Mouse (Mus musculus) gastrocnemius, postnatal 36 days (tissue): ENCODE measurements around the gene Slc35c1. TPM values are rescaled to one million over a fixed set of nuclear protein-coding genes. Genes with fewer than 3 reads are reported as not detected.

Experiments used
- DNase-seq, 2 experiments: peaks; one replicate each; pipeline ENCODE4 v3.0.0; 2022
- intact Hi-C: fragments of 180-260 bp; cut with DNase I; formaldehyde crosslinking; loops from one replicate; pipeline ENCODE4 v1.15.1; 2025
- total RNA-seq, 2 experiments: library from RNA; stranded (reverse); gene quantifications; 2 replicates each; pipeline ENCODE4 v1.2.3; 2021

The Slc35c1 gene
- total RNA-seq, 2 experiments from 2014 or later: 5.0 to 6.3 TPM

DNA sequence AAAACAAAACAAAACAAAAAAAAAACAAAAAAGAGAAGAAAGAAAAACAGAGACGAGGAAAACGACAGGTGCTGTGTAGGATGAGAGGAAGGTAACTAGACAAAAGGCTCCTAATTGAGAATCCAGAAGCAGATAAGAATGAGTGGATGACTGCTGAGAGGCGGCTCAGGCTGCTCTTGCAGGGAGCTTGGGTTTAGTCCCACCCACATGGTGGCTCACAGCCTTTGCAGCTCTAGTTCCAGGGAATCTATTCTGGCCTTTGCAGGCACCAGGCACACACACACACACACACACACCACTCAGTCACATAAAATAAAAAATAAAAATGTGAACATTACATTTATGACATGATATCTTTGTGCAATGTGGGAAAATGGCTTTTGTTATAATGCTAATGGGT lies 21.8 kb downstream of the Slc35c1 start:
- intact Hi-C loops: loop anchor here (5.0 to 10.0 kb wide), 4 partner anchors 141 to 446 kb away; no protein-coding TSS in a partner anchor
- DNase-seq: no peak

DNA sequence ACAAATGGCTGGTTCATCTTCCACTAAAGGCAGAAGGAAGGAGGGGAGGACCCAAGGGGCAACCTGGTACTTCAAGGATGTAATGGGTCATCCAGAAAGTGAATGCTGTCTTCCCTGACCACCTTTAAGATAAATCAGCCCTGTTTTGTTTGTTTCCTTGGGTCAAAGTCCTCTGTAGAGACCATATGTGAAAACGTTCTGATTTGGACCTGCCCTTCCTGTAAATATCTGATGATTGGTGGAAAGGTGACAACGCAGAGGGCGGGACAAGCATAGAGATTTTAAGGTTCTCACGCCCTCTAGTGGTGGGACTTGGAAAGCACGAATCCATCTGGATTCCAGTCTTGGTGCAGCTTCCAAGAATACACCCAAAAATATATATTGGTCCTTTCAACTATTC lies 22.5 kb downstream of the Slc35c1 start:
- DNase-seq: peak; percentile 60 to 77
- intact Hi-C loops: loop anchor here (5.0 to 10.0 kb wide), 4 partner anchors 141 to 446 kb away; no protein-coding TSS in a partner anchor

DNA sequence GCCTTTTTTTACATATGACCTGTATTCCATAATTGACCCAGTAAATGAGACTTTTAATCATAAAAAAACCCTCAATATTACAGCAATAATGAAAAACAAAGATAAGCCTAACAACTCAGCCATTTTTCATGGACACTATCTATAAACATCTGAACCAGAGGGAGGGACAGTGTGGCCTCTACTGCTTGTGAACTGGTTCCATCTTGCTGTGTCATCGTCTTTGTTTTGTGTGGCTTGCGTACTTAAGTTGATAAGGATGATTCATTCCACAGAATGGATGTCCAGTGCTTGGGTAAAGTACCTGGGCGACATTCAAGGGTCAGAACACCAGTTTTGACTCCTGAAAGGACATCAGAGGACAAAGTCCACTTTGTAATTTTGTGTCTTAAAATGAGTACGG lies 23.0 kb downstream of the Slc35c1 start:
- intact Hi-C loops: loop anchor here (5.0 to 10.0 kb wide), 4 partner anchors 140 to 445 kb away; no protein-coding TSS in a partner anchor

DNA sequence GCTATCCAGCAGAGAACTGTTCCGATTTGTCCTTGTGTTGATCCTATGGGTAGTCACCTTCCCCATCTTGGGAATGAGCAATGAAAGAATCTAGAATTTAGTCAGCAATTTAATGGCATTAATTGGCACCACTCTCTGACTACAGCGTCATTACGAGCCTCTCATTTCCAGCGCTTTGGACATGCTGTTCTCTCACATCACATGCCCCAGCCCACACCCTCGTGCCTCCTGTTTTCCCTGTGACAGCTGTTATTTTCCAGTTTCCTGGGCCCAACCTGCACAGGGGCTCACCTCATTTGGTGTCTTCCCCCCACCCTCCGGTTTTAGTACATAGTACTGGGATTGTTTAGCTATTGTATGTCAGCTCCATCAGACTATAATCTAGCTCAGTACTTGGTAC lies 25.3 kb downstream of the Slc35c1 start:
- intact Hi-C loops: loop anchor here (5.0 to 10.0 kb wide), 4 partner anchors 138 to 443 kb away; no protein-coding TSS in a partner anchor
- no peak for DNase-seq

More for the DNA sequence above, 23.0 kb downstream of the Slc35c1 start:
- no peak for DNase-seq

DNA sequence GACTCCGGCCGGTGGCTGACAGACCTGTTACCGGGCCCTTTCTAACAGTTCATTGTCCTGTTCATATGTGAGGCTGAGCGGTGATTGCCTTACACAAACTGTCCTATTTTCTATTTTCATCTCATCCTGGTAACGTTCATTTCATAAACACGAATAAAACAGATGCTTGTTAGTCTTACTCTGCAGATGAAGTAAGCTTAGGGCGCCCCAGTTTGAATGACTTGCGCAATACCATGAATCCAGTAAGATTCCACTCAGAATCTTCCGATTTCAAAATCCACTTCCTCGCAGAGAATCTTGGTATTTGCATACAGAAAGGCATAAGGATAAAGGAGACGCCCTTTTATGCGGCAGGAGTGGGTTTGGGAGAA lies 26.0 kb downstream of the Slc35c1 start:
- DNase-seq: no peak
- intact Hi-C loops: loop anchor here (10.0 kb wide), 1 partner anchor 380 kb away; no protein-coding TSS in a partner anchor

DNA sequence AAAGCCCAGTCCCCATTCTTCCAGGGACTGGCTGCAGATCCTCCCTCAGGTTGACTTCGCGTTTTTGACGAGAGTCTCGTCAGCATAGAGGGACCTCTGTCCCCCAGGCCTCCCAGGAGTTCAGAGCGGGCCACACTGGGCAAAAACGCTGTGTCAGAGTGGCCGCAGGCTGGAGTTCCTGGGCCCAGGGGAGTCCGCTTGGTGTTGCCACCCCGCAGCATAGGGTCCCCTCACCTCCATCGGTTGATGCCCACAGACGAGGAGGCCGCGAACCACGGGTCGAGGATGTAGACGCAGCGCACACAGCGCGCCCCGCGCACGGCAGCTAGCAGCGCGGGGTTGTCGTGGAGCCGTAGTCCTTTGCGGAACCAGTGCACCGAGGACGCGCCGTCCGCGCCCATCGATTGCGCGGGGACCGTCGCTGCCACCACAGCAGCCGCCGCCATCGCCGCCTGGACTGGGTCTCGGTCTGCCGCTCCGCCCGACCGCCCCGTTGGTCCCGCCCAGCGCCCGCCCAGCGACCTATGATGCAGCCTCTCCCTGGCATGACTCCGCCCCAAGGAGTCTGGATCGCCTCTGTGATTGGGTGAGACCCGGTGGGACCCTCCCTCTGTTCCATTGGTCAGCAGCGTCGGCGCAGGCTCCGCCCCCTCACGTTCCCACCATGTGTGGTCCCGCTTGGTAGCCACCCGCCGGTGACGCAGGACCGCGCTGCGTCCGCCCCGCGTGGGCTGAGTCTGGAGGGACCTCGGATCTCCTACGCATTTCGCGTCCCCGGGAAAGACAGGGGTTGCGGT lies 26.6 kb downstream of the Slc35c1 start, which contains the start of gene Cry2:
Gene Cry2, minus strand, starts transcription at position 466 of the 797 bp plus-strand sequence.
- intact Hi-C loops: loop anchor here (2.0 to 10.0 kb wide), 2 partner anchors 59 to 379 kb away; partner anchors contain the start of genes Large2 and Pex16

DNA sequence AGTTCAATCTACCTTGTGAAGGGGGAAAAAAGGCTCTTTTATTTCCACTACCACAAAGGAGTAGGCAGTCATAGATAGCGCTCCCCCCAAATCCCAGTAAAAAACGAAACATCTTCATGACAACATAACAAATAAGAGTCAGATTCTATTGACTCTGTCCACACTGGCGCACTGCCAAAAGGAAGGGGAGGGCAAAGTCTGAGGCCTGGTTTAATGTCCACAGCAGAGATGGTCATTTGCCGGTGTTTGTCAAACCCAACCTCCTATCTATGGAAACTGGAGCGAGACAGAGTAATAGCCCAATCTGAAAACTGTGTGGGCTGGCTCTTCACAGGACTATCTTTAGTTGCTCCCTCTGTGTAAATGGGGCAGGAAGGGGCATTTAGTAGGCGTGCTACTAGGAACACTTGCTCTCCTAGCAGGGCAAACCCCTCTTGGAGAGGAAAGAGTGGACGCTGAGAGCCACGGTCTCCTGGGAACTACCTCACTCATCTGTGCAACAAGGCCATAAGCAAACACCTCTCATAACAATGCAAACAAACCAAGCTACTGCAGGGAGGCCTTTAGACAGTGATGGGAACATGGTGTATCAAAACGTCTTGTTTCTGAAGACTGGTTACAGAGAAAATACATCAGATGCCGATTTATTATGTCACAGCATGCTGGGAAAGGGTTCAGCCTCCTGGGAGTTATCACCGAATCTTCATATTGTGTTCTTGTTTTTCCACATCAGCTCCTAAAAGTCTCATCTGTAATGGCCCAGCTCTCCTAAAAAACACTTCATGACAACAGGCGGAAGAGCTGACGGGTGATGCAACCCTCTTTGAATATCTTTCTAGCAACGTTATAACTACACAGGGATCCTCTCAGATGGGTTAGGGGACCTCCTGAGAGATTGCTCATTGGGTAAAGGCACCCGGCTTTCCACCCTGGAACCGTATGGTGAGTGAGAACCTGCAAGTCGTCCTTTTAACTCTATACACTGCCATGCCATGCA lies 27.7 kb downstream of the Slc35c1 start:
- peak in 1 of 2 experiments; percentile 61 for DNase-seq
- intact Hi-C loops: loop anchor here (2.0 to 10.0 kb wide), 2 partner anchors 58 to 378 kb away; partner anchors contain the start of genes Large2 and Pex16

More for the DNA sequence above, 26.6 kb downstream of the Slc35c1 start, which contains the start of gene Cry2:
- DNase-seq: peak; percentile 97 to 98

DNA sequence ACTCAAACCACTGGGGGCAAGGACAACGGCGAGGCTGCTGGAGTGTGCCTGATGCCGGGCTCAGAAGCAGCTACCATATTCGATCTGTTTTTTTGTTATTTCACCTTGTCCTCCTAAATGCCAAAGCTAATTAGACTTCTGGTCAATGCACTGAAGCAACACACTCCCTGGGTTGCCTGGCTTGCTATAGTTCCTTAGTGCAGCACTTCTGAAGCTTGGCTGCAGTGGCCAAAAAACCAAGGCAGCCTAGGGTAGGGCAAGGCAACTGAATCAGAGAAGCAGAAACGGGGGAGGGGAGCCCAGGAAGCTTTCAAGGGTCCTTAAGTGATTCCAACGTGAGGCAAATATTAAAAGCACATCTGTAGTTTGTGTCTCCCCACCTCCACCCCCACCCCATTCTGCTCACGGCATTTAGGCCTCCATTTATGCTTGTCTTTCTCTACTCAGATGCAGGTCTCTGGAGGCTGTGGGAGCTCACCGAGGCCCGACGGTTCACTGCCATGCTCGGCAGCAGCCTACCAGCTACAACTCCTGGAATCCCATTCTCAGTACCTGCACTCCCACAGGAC lies 28.6 kb downstream of the Slc35c1 start:
- no peak for DNase-seq
- intact Hi-C loops: loop anchor here (2.0 to 10.0 kb wide), 2 partner anchors 57 to 377 kb away; partner anchors contain the start of genes Large2 and Pex16

DNA sequence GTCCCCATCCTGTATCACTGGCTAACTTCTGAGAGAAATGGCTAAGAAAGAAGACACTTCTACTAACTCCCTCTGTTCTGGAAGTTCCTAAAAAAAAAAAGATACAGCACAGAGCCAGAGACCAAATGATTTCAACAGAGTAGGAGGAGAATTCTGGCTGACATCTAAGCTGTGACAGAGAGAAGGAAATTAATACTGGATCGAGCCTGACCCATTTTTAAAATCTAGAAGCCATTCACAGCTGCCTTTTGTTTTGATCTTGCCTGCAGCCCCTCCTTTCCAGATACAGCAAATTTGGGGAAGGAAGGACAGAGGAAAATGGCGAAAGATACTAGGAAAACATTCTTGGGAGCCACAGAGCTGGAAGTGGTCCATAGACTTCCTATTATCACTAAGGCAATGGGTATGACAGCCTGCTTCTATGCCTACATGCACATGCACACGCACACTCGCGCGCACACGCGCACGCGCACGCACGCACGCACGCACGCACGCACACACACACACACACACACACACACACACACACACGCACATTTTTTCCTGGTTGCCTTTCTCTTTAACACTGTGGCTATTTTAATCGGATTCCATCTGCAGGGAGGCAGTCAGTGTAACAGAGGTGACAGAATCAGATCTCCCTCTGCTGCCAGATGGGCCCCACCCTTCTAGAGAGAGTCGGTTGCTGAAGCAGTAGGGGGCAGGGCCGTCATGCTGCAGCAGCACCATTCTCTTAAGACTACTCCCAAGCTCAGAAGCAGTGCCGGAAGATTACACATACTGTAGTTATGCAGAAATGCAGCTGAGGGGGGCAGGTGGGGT lies 29.4 kb downstream of the Slc35c1 start:
- intact Hi-C loops: loop anchor here (10.0 kb wide), 1 partner anchor 376 kb away; no protein-coding TSS in a partner anchor
- DNase-seq: peak; percentile 49 to 59

DNA sequence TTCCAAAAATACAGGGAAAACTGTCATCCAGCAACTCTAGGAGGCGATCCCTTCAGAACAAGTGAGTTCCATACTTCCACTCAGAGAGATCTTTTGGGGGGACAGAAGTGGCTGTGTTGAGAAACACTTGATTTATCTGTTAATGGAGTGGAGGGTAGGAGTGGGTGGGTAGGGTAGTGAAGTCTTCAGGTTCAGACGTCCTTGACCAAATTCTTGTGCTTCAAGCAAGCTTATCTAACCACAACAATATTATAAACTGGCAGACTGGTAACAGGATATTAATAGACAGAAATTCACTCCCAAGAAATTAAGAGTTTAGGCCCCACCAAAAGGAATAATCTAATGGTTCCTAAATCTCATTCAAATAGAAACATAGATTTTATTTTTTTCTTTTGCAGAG lies 30.2 kb downstream of the Slc35c1 start:
- intact Hi-C loops: loop anchor here (10.0 kb wide), 1 partner anchor 375 kb away; no protein-coding TSS in a partner anchor

DNA sequence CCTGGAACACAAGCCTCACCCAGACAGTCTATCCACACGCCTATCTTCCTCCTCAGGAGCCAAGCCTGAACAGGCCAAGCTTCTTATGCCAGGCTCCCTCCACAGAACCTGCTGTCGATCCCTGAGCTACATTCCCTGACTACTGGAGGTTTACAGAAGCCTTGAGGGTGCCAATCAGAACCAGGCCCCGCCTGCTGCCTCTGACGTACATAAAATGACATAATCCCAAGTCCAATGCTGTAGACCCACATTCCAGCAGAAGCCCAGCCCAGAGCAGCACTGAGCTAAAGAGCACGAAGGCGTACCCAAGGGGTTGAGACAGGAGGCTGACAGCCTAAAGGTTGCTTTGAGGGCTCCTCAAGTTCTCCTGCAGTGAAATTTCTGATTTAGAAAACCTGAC lies 32.5 kb downstream of the Slc35c1 start:
- peak; percentile 38 to 50 for DNase-seq

More for the DNA sequence above, 30.2 kb downstream of the Slc35c1 start:
- no peak for DNase-seq

DNA sequence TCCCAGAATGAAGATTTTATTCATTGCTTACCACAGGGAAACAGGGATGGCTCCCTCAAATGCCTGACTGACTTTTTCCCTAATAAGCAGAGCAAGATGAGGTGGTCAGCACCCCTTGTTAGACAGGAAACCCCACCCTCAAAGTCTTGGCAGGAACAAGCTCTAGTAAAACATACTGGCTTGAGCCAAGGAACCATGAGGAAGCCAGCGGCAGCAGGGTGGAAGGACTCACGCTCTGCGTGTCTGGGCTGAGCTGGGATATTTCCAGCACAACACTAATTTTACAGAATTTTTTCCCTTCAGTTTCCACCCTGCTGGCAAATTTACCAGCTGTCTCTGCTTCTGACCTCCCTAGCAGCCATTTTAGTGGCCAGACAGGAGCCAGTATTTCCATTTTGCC lies 33.9 kb downstream of the Slc35c1 start:
- DNase-seq: peak in 1 of 2 experiments; percentile 51
- intact Hi-C loops: no loop called here

More for the DNA sequence above, 32.5 kb downstream of the Slc35c1 start:
- intact Hi-C loops: no loop called here

DNA sequence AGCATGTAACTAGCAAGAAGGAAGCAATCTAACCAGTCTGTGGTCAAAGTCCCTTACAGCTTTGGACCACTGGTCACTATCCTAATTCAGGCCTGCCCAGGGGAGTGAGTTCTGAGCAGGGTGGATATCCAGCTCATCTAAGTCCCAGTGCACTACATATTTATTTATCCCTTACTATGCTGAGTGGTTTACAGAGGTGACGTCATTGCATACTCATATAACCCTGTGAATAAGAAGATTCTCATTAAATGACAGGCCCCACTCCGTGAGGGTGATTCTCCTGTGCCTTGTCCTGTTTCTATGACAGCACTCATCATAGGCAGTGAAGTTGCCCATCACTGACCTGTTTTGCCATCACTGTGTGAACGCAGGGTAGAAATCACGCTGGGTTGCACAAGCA lies 35.0 kb downstream of the Slc35c1 start:
- intact Hi-C loops: no loop called here
- DNase-seq: no peak

DNA sequence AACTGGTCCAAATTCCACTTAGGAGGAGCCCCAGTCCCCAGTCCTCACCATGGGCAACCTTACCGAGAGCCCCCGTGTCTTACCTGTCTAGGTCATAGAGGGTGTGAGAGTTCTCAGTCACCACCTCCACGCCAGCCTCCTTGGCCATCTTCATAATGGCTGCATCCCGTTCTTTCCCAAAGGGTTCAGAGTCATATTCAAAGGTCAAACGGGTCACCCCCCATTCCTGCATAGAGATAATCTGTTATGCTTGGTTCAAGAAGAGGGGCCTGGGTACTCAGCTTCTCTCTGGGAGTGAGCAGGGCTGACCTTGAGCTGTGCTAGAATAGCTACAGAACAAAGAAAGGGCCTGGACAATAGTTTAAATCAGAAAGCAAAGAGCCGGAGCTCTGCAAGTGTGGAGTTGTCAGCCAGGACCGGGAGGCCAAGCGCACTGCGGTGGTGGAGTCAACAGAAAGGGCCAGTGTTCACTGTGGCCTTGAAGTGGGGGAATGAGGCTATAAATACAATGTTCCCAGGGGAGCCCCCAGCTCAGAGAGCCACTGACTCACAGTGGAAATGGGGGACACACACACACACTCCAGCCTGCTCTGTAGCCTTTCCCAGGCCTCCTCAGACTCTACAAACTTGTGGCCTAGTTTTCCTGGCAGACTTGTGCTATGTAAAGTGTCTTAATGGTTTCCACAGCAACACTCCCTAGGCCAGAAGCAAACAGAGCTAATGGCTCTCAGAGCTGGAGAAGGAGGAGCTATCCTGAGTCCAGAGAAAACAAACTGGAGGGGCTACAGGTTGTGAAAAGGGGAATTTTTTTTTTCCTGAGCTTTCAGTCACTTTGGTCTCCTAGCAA lies 35.7 kb downstream of the Slc35c1 start:
- peak; percentile 46 to 53 for DNase-seq
- intact Hi-C loops: no loop called here

DNA sequence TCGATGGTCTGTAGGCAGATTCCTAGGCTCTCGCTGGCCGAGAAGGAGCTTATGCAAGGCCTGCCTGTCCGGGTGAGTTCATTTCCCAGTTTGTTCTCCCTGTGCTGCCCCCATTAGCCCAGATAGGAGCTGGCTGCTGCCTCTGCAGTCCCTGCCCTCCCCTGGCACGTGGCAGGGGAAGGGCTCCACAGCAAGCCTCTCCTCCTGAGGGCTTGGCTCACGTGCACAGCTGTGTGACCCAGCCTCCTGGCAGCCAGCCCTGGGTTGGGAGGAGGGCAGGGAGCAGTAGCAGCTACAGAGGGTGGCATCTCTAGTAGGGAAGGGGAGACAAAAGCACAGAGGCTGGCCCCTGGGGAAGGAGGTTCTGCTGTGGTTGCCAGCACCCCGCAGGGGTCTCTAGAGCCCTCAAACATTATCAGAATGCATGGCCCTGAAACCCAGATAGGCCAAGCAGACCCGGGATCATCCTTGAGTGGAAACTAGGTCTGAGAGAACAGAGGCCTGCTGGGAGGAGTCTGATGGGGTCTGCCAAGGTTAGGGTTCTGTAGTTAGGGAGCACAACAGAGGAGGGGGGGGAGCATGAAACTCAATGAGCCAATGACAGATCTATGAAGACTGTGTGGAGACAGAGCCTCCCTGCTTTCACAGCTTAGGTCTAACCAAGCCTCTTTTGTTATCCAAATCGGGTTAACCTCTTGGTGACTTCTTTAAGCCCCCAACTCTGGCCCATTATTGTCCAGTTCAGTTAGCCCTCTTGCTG lies 36.5 kb downstream of the Slc35c1 start:
- intact Hi-C loops: no loop called here
- DNase-seq: peak; percentile 91 to 96

DNA sequence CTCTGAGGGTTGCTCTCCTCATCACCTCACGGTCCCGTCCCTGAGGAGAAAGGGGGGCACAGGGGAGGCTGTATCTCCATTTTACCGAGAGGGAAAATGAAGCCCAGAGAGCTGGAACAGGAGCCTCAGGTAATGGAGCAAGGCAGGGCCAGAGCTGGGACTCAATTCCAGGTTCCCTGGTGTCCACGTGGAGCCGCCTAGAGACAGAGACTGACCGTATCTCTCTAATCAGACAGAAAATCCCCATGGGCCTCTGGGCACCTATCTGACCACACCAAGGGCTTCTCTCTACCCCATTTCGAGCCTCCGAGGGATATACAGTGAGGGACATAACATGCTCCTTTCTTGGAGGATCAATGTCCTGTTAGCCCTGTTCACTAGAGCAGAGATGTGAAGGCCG lies 37.2 kb downstream of the Slc35c1 start:
- no peak for DNase-seq
- intact Hi-C loops: no loop called here
